Mouse (Mus musculus): Measurements from ENCODE around the gene Lama4. TPM values are rescaled to one million over a fixed set of nuclear protein-coding genes. Genes with fewer than 3 reads are reported as not detected.

The Lama4 gene
- polyA plus RNA-seq, 1 experiment from 2014 or later = 24.8 TPM

DNA sequence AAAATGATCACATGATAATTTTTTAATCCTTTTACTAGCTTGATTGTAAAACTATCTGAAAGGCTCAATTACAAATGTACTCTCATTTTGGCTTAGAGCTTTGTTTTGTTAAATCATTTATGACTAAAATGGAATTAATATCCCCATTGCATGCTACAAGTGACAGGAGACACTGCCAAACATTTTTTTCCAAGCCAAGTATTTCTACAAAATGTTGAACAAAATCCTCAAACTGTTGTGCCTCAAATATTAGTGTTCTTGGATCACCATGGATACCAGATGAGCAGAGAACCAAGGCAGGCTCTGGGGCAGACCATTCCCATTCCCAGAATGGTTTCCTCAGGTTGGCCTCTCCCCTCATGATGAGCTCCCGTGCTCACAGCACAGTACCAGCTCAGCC, 79.8 kb downstream of the Lama4 start:
- no peak overlapping the region for H3K4me3 ChIP-seq (ENCODE audit: low read depth, low read length)
- H3K4me1 ChIP-seq (ENCODE audit: control insufficient read depth, insufficient read depth, low read length) = no peaks in the 10 kb centered on the region
- H3K27ac ChIP-seq (replicated peaks; ENCODE audit: low read depth, low read length) = no peak overlapping the region
- no peaks in the 10 kb centered on the region for H3K9me3 ChIP-seq (replicated peaks; ENCODE audit: control insufficient read depth, low read length)
- no peak overlapping the region for H3K4me2 ChIP-seq (ENCODE audit: low read depth, low read length)
- no peaks in the 10 kb centered on the region for H3K27me3 ChIP-seq (ENCODE audit: control insufficient read depth, insufficient read depth, low read length)
- no peak overlapping the region for H3K9ac ChIP-seq (replicated peaks; ENCODE audit: low read length)
- DNase-seq (ENCODE audit: low spot score) = no peak
- no peak for ATAC-seq (replicated peaks; ENCODE audit: insufficient number of reproducible peaks, low FRiP score, low TSS enrichment, low read depth)
- 79% methylated on average over 1 of the region's 1 CpGs for WGBS
- H3K36me3 ChIP-seq (replicated peaks; ENCODE audit: control insufficient read depth, insufficient read depth, low read depth, low read length) = no peaks in the 10 kb centered on the region

DNA sequence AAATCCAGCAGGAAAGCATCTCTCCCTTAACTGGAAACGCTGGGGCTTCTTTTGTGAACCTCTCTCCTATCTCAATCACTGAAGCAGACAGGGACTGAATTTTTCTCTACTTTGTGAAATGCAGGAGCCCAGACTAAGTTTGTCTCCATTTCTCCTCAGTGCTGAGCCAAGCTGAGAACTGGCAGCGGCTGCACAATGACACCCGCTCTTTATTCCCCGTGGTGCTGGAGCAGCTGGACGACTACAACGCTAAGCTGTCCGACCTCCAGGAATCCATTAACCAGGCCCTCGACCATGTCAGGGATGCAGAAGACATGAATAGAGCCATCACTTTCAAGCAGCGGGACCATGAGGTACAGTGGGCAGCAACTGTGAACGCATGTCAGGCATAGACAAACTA, 82.5 kb downstream of the Lama4 start:
- no peaks in the 10 kb centered on the region for H3K9me3 ChIP-seq (replicated peaks; ENCODE audit: control insufficient read depth, low read length)
- H3K27ac ChIP-seq (replicated peaks; ENCODE audit: low read depth, low read length) = no peak overlapping the region
- H3K36me3 ChIP-seq (replicated peaks; ENCODE audit: control insufficient read depth, insufficient read depth, low read depth, low read length) = no peaks in the 10 kb centered on the region
- WGBS = 75% methylated on average over 10 of the region's 10 CpGs
- no peak overlapping the region for H3K4me2 ChIP-seq (ENCODE audit: low read depth, low read length)
- H3K4me1 ChIP-seq (ENCODE audit: control insufficient read depth, insufficient read depth, low read length) = no peaks in the 10 kb centered on the region
- H3K27me3 ChIP-seq (ENCODE audit: control insufficient read depth, insufficient read depth, low read length) = no peaks in the 10 kb centered on the region
- no peak for DNase-seq (ENCODE audit: low spot score)
- H3K4me3 ChIP-seq (ENCODE audit: low read depth, low read length) = no peak overlapping the region
- ATAC-seq (replicated peaks; ENCODE audit: insufficient number of reproducible peaks, low FRiP score, low TSS enrichment, low read depth) = no peak
- no peak overlapping the region for H3K9ac ChIP-seq (replicated peaks; ENCODE audit: low read length)

DNA sequence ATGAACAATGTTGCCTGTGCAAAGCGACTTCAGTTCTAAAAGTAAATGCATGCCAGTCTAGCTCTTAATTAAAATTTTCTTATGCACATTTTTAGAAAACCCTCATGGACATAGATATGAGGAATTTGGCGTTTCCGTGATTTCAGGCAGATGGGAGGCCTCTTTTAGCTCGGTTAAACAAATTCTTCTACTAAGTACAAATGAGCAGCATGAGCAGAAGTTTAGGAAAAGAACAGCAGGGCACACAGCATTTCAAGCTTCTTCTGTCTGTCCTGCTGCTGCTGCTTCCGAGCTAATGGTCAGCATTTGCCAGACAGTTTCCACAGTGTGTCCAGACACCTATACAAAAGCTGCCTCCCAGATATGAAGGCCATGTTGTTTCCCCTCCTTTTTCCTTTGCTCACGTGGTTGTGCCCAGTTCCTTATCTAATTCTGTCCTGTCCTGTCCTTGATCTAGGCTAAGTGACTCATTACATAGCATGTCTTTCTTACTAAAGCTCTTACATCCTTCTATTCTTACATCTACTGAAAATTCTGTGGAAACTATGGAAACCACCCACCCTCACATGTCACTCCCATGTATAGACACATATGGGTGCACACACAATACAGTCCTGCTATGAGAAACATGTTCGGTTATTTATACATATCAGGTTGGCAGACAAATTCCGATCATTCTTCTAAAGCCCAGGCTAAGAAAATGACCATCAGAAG, 84.4 kb downstream of the Lama4 start:
- Histone ChIP-seq H3K27ac (replicated peaks; ENCODE audit: low read depth, low read length) (no peak overlapping the region), H3K4me3 (ENCODE audit: low read depth, low read length) (no peak overlapping the region), H3K36me3 (replicated peaks; ENCODE audit: control insufficient read depth, insufficient read depth, low read depth, low read length) (no peaks in the 10 kb centered on the region; the same call in 1 of the 2 replicates), H3K9me3 (replicated peaks; ENCODE audit: control insufficient read depth, low read length) (no peaks in the 10 kb centered on the region), H3K4me2 (ENCODE audit: low read depth, low read length) (no peak overlapping the region), H3K27me3 (ENCODE audit: control insufficient read depth, insufficient read depth, low read length) (no peaks in the 10 kb centered on the region), H3K4me1 (ENCODE audit: control insufficient read depth, insufficient read depth, low read length) (no peaks in the 10 kb centered on the region), H3K9ac (replicated peaks; ENCODE audit: low read length) (no peak overlapping the region)
- 83% methylated on average over 8 of the region's 8 CpGs for WGBS
- DNase-seq (ENCODE audit: low spot score) = no peak
- no peak for ATAC-seq (replicated peaks; ENCODE audit: insufficient number of reproducible peaks, low FRiP score, low TSS enrichment, low read depth)

DNA sequence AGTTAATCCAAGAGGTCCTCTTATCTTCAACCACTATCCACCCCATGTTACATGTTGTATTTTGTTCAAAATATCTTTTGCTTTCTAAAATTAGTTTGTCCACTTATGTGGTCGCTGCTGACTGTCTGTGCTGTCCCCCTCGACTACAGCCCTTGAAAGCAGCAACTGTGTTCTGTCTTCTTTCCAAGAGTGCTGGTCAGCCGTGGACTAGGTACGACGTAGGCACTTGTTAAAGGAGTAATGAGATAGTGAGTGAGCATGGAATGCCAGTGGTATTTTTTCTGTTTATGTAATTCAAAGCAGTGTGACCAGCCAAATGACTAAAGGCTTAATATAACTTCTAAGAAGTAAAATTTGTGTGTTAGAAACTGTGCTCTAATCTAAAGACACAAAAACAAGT, 90.7 kb downstream of the Lama4 start:
- no peak overlapping the region for H3K27ac ChIP-seq (replicated peaks; ENCODE audit: low read depth, low read length)
- no peak for DNase-seq (ENCODE audit: low spot score)
- no peak for ATAC-seq (replicated peaks; ENCODE audit: insufficient number of reproducible peaks, low FRiP score, low TSS enrichment, low read depth)
- no peaks in the 10 kb centered on the region for H3K4me1 ChIP-seq (ENCODE audit: control insufficient read depth, insufficient read depth, low read length)
- no peaks in the 10 kb centered on the region for H3K9me3 ChIP-seq (replicated peaks; ENCODE audit: control insufficient read depth, low read length)
- no peaks in the 10 kb centered on the region for H3K27me3 ChIP-seq (ENCODE audit: control insufficient read depth, insufficient read depth, low read length)
- H3K4me2 ChIP-seq (ENCODE audit: low read depth, low read length) = no peak overlapping the region
- H3K4me3 ChIP-seq (ENCODE audit: low read depth, low read length) = no peak overlapping the region
- no peaks in the 10 kb centered on the region; the same call in 1 of the 2 replicates for H3K36me3 ChIP-seq (replicated peaks; ENCODE audit: control insufficient read depth, insufficient read depth, low read depth, low read length)
- 85% methylated on average over 5 of the region's 5 CpGs for WGBS
- no peak overlapping the region for H3K9ac ChIP-seq (replicated peaks; ENCODE audit: low read length)

DNA sequence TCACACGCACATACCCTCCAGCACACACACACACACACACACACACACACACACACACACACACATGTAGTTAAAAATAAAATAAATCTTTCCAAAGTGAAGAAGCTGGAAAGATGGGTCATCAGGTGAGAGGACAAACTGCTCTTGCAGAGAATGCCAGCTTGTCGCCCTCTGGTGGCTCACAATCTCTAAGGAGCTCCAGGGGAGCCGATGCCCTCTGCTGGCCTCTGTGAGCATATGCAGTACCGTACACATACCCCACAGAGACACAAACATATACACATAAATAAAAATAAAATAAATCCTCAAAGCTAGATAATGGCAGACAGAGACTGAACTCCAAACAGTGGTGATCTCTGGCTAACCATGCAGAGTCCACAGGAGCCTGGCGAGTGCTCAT, 99.4 kb downstream of the Lama4 start:
- ATAC-seq (replicated peaks; ENCODE audit: insufficient number of reproducible peaks, low FRiP score, low TSS enrichment, low read depth) (no peak), DNase-seq (ENCODE audit: low spot score) (peak; percentile 52)
- H3K4me2 ChIP-seq (ENCODE audit: low read depth, low read length) = no peak overlapping the region
- H3K27ac ChIP-seq (replicated peaks; ENCODE audit: low read depth, low read length) = no peak overlapping the region
- no peaks in the 10 kb centered on the region for H3K9me3 ChIP-seq (replicated peaks; ENCODE audit: control insufficient read depth, low read length)
- no peak overlapping the region for H3K4me3 ChIP-seq (ENCODE audit: low read depth, low read length)
- H3K9ac ChIP-seq (replicated peaks; ENCODE audit: low read length) = no peak overlapping the region
- H3K4me1 ChIP-seq (ENCODE audit: control insufficient read depth, insufficient read depth, low read length) = no peaks in the 10 kb centered on the region
- H3K36me3 ChIP-seq (replicated peaks; ENCODE audit: control insufficient read depth, insufficient read depth, low read depth, low read length) = no peaks in the 10 kb centered on the region; the same call in 1 of the 2 replicates
- no peaks in the 10 kb centered on the region for H3K27me3 ChIP-seq (ENCODE audit: control insufficient read depth, insufficient read depth, low read length)
- WGBS = 86% methylated on average over 5 of the region's 5 CpGs

DNA sequence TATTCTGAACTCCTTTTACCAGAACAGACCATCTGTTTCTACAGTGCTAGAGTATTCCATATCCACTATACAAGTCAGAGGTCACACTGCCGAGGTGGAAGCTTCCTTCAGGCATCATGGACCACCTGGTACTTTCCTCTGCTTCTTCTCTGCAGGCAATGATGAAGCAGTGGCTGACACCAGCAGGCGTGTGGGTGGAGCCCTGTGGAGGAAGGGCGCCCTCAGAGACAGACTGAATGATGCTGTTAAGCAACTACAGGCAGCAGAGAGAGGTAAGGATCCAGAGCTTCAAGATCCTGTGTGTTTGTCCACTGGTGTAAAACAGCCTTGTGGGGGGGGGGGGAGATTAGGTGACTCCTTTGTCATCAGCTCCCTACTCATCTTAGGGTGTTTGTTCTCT, 100.1 kb downstream of the Lama4 start:
- DNase-seq (ENCODE audit: low spot score) (no peak), ATAC-seq (replicated peaks; ENCODE audit: insufficient number of reproducible peaks, low FRiP score, low TSS enrichment, low read depth) (no peak)
- H3K27me3 ChIP-seq (ENCODE audit: control insufficient read depth, insufficient read depth, low read length) = no peaks in the 10 kb centered on the region
- H3K36me3 ChIP-seq (replicated peaks; ENCODE audit: control insufficient read depth, insufficient read depth, low read depth, low read length) = no peaks in the 10 kb centered on the region; the same call in 1 of the 2 replicates
- WGBS = 68% methylated on average over 3 of the region's 3 CpGs
- H3K4me1 ChIP-seq (ENCODE audit: control insufficient read depth, insufficient read depth, low read length) = no peaks in the 10 kb centered on the region
- H3K4me2 ChIP-seq (ENCODE audit: low read depth, low read length) = no peak overlapping the region
- H3K27ac ChIP-seq (replicated peaks; ENCODE audit: low read depth, low read length) = no peak overlapping the region
- no peak overlapping the region for H3K9ac ChIP-seq (replicated peaks; ENCODE audit: low read length)
- no peak overlapping the region for H3K4me3 ChIP-seq (ENCODE audit: low read depth, low read length)
- no peaks in the 10 kb centered on the region for H3K9me3 ChIP-seq (replicated peaks; ENCODE audit: control insufficient read depth, low read length)

DNA sequence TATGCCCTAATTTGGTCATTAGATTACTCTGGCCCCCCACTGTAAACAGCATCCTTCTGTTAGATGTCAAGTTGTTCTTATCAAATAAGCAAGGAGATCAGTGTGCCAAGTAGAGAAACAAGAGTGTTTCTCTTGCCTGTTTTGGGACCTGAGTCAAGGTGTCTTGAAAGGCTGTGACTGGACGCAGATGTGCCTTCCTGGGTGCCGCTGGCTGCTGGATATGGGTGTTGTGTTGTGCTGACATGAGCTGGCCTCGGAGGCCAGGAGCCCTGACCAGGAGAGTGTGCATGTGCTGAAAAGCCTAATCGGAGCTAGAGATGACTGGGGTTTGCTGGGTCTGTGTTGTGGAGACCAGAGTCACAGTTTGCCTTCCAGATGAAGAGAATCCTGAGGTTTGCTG, 100.7 kb downstream of the Lama4 start:
- H3K4me2 ChIP-seq (ENCODE audit: low read depth, low read length) = no peak overlapping the region
- H3K27ac ChIP-seq (replicated peaks; ENCODE audit: low read depth, low read length) = no peak overlapping the region
- no peaks in the 10 kb centered on the region; the same call in 1 of the 2 replicates for H3K36me3 ChIP-seq (replicated peaks; ENCODE audit: control insufficient read depth, insufficient read depth, low read depth, low read length)
- no peak for DNase-seq (ENCODE audit: low spot score)
- ATAC-seq (replicated peaks; ENCODE audit: insufficient number of reproducible peaks, low FRiP score, low TSS enrichment, low read depth) = no peak
- no peaks in the 10 kb centered on the region for H3K4me1 ChIP-seq (ENCODE audit: control insufficient read depth, insufficient read depth, low read length)
- no peak overlapping the region for H3K9ac ChIP-seq (replicated peaks; ENCODE audit: low read length)
- H3K4me3 ChIP-seq (ENCODE audit: low read depth, low read length) = no peak overlapping the region
- WGBS = 88% methylated on average over 4 of the region's 4 CpGs
- H3K9me3 ChIP-seq (replicated peaks; ENCODE audit: control insufficient read depth, low read length) = no peaks in the 10 kb centered on the region
- no peaks in the 10 kb centered on the region for H3K27me3 ChIP-seq (ENCODE audit: control insufficient read depth, insufficient read depth, low read length)

DNA sequence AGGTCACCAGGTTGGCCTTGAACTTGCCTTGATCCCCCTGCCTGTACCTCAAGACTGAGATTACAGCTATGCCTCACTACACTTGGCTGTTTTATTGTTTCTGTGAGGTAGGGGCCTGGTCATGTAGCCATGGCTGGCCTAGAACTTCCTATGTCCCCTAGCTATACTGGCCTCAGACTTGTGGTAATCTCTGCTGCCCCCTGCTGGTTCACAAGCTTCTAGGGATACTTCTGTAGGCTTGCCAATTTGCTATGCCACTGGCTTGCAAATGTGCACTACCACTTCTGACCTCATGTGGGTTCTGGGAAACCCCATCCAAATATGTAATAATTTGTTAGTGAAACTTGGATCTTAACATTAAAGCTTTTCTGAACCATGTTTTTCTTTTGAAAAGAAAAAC, 101.6 kb downstream of the Lama4 start:
- no peak overlapping the region for H3K9ac ChIP-seq (replicated peaks; ENCODE audit: low read length)
- H3K4me1 ChIP-seq (ENCODE audit: control insufficient read depth, insufficient read depth, low read length) = no peaks in the 10 kb centered on the region
- H3K27me3 ChIP-seq (ENCODE audit: control insufficient read depth, insufficient read depth, low read length) = no peaks in the 10 kb centered on the region
- no peak overlapping the region for H3K4me3 ChIP-seq (ENCODE audit: low read depth, low read length)
- H3K9me3 ChIP-seq (replicated peaks; ENCODE audit: control insufficient read depth, low read length) = no peaks in the 10 kb centered on the region
- no peak overlapping the region for H3K27ac ChIP-seq (replicated peaks; ENCODE audit: low read depth, low read length)
- no peaks in the 10 kb centered on the region; the same call in 1 of the 2 replicates for H3K36me3 ChIP-seq (replicated peaks; ENCODE audit: control insufficient read depth, insufficient read depth, low read depth, low read length)
- ATAC-seq (replicated peaks; ENCODE audit: insufficient number of reproducible peaks, low FRiP score, low TSS enrichment, low read depth) = peak; percentile 62; the same call in 1 of the 2 replicates
- no peak overlapping the region for H3K4me2 ChIP-seq (ENCODE audit: low read depth, low read length)
- peak; percentile 82 for DNase-seq (ENCODE audit: low spot score)
